Mouse (Mus musculus) E14TG2a.4 (cell line): ENCODE results near the gene Shroom2.

Experiments
- H3K27me3 ChIP-seq: 2 replicates; pipeline ENCODE4 v1.6.1; 2014; ENCODE audit warnings: low read length, control low read depth; ENCODE audit not compliant: insufficient read depth
- H3K36me3 ChIP-seq: 2 replicates; pipeline ENCODE4 v1.6.1; 2014; ENCODE audit warnings: low read length, control low read depth; ENCODE audit not compliant: insufficient read depth
- H3K4me1 ChIP-seq: replicated peaks from 2 replicates; pipeline ENCODE4 v1.6.1; 2014; ENCODE audit warnings: low read depth, low read length, control low read depth
- H3K4me3 ChIP-seq: replicated peaks from 2 replicates; pipeline ENCODE4 v1.5.1; 2014; ENCODE audit warnings: mild to moderate bottlenecking, low read length
- H3K9me3 ChIP-seq: 2 replicates; pipeline ENCODE4 v1.6.1; 2014; ENCODE audit warnings: low read length, control low read depth
- CTCF ChIP-seq: conservative IDR thresholded peaks from 2 replicates; pipeline ENCODE4 v1.5.1; 2014; ENCODE audit warnings: low read length
- NANOG ChIP-seq: IDR thresholded peaks from 2 replicates; pipeline ENCODE4 v1.6.1; 2014; ENCODE audit warnings: borderline replicate concordance, low read length, mixed read lengths
- POU5F1 ChIP-seq: IDR thresholded peaks from 2 replicates; pipeline ENCODE4 v1.6.1; 2014; ENCODE audit warnings: low read length, borderline replicate concordance

Gene Shroom2

GRCm38 (mm10) chrX:152764171-152764570 is 5.1 kb downstream of the Shroom2 start:
- Histone ChIP-seq H3K4me3 (no peak overlapping the region), H3K27me3 (no peaks in the 10 kb centered on the region), H3K4me1 (peaks cover 23% of the 10 kb centered on the region), H3K9me3 (no peaks in the 10 kb centered on the region), H3K36me3 (no peaks in the 10 kb centered on the region)
- TF ChIP-seq POU5F1 = no peak
- TF ChIP-seq CTCF = no peak
- TF ChIP-seq NANOG = no peak

GRCm38 (mm10) chrX:152762855-152763254 is 6.4 kb downstream of the Shroom2 start:
- Histone ChIP-seq H3K36me3 (no peaks in the 10 kb centered on the region), H3K27me3 (no peaks in the 10 kb centered on the region), H3K4me3 (no peak overlapping the region)

GRCm38 (mm10) chrX:152762437-152762836 is 6.8 kb downstream of the Shroom2 start:
- TF ChIP-seq NANOG = no peak
- TF ChIP-seq POU5F1 = no peak
- TF ChIP-seq CTCF = no peak

More at GRCm38 (mm10) chrX:152762855-152763254, 6.4 kb downstream of the Shroom2 start:
- Histone ChIP-seq H3K4me1 (peaks cover 20% of the 10 kb centered on the region), H3K9me3 (no peaks in the 10 kb centered on the region)
- TF ChIP-seq NANOG (no peak), CTCF (no peak), POU5F1 (no peak)

GRCm38 (mm10) chrX:152756293-152756692 is 13.0 kb downstream of the Shroom2 start:
- H3K36me3 ChIP-seq = no peaks in the 10 kb centered on the region
- TF ChIP-seq NANOG = no peak
- TF ChIP-seq CTCF = no peak
- TF ChIP-seq POU5F1 = no peak
- no peaks in the 10 kb centered on the region for H3K4me1 ChIP-seq
- no peaks in the 10 kb centered on the region for H3K27me3 ChIP-seq
- no peak overlapping the region for H3K4me3 ChIP-seq
- H3K9me3 ChIP-seq = no peaks in the 10 kb centered on the region

More at GRCm38 (mm10) chrX:152762437-152762836, 6.8 kb downstream of the Shroom2 start:
- Histone ChIP-seq H3K27me3 (no peaks in the 10 kb centered on the region), H3K4me3 (no peak overlapping the region), H3K36me3 (no peaks in the 10 kb centered on the region), H3K9me3 (no peaks in the 10 kb centered on the region), H3K4me1 (peaks cover 18% of the 10 kb centered on the region)

GRCm38 (mm10) chrX:152755819-152756218 is 13.4 kb downstream of the Shroom2 start:
- Histone ChIP-seq H3K27me3 (no peaks in the 10 kb centered on the region), H3K36me3 (no peaks in the 10 kb centered on the region), H3K4me1 (no peaks in the 10 kb centered on the region), H3K9me3 (no peaks in the 10 kb centered on the region), H3K4me3 (no peak overlapping the region)
- TF ChIP-seq POU5F1 (no peak), NANOG (no peak), CTCF (no peak)

GRCm38 (mm10) chrX:152745925-152746324 is 23.3 kb downstream of the Shroom2 start:
- Histone ChIP-seq H3K27me3 (no peaks in the 10 kb centered on the region), H3K9me3 (no peaks in the 10 kb centered on the region), H3K4me3 (no peak overlapping the region), H3K36me3 (no peaks in the 10 kb centered on the region), H3K4me1 (peaks cover 15% of the 10 kb centered on the region)
- TF ChIP-seq POU5F1 (no peak), CTCF (no peak), NANOG (no peak)

GRCm38 (mm10) chrX:152743642-152744041 is 25.6 kb downstream of the Shroom2 start:
- Histone ChIP-seq H3K9me3 (no peaks in the 10 kb centered on the region), H3K27me3 (no peaks in the 10 kb centered on the region), H3K4me1 (peaks cover 31% of the 10 kb centered on the region), H3K36me3 (no peaks in the 10 kb centered on the region), H3K4me3 (no peak overlapping the region)
- TF ChIP-seq POU5F1 (no peak), CTCF (no peak), NANOG (no peak)

GRCm38 (mm10) chrX:152738759-152739368 is 30.4 kb downstream of the Shroom2 start:
- Histone ChIP-seq H3K36me3 (no peaks in the 10 kb centered on the region), H3K9me3 (no peaks in the 10 kb centered on the region), H3K4me3 (no peak overlapping the region), H3K27me3 (no peaks in the 10 kb centered on the region), H3K4me1 (peaks cover 33% of the 10 kb centered on the region)
- TF ChIP-seq NANOG (no peak), CTCF (no peak), POU5F1 (no peak)

GRCm38 (mm10) chrX:152738191-152738590 is 31.1 kb downstream of the Shroom2 start:
- no peak for TF ChIP-seq NANOG
- no peak for TF ChIP-seq CTCF
- TF ChIP-seq POU5F1 = no peak
- Histone ChIP-seq H3K9me3 (no peaks in the 10 kb centered on the region), H3K4me1 (peaks cover 33% of the 10 kb centered on the region), H3K4me3 (no peak overlapping the region), H3K27me3 (no peaks in the 10 kb centered on the region), H3K36me3 (no peaks in the 10 kb centered on the region)
